Mouse (Mus musculus) B cell, adult 2 months (primary cell): Measurements from ENCODE around the gene Gpt2.

Source experiments
- DNase-seq, 2 experiments: peaks; one replicate each; pipeline ENCODE4 v3.0.0; 2022

Gpt2 gene

DNA sequence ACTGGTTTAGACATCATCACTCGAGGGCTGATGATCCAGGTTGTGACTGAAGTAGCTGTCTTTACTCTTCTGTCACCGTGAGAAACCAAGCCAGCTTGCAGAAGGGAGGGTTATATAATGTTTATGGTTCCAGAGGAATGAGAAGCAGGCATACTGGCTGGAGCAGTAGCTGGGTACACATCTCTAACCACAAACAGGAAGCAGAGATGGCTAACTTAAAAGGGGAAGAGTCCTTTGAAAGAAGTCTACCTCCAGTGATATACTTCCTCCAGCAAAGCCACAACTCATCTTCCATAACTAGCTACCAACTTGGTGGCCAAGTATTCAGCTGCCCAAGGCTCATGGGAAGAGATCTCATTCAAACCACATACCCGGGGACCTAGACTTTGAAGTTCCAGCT, 39.1 kb downstream of the Gpt2 start:
- DNase-seq, result peak; percentile 8 to 21

DNA sequence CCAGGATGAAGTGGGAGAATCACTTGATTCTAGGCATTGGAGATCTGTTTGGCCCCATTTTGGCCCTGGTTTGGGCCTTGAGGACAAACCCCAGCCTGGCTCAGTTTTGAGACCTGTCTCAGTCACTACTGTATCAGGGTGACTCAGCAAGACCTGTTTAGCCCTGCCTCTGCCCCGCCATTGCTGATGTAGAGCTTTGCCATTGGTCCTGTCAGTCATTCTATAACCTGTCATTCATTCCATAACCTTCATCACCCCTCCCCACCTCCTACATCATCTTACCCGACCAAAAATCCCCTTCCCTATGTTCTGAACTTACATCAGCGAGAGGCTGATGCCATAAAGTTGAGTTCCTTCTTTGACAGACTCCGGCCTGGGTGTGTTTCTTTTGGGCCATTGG, 40.5 kb downstream of the Gpt2 start:
- no peak for DNase-seq

DNA sequence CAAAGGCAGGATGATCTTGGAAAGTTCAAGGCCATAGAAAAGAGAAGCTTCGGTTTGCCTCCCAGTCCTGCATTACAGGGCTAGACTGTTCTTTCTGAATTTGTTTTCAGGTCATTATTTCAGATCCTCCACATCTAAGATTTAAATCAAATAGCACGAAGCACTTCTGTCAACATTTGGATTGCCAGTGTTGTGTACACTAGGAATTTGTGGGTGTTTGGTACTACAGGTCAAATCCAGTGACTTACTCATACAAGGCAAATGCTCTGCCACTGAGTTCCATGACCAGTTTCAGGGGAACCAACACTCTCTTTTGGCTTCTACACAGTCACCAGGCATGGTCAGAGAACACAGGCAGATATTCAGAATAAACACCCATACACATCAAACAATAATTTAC, 41.1 kb downstream of the Gpt2 start:
- no peak for DNase-seq

- no peak for DNase-seq
Measured at GRCm38 (mm10) chr8:85534163-85534562, 41.8 kb downstream of the Gpt2 start.

DNA sequence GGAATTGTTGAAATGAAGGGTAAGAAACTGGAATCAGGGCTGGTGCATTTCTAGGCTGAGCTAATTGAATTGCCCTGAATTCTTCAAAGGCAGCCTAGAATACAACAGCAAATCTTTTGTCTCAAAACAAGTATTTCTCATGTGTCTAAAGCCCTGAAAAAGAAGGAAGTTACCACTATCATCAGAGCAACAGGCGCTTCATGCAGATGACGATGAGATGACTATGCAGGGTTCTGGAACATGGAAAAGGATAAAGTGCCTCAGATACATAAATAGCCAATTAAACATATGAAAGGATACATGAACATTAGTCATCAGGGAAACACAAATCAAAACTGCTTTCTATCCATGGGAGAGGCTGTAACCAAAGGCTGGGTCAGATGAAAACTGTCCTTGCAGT, 44.0 kb downstream of the Gpt2 start:
- DNase-seq, result no peak

- no peak for DNase-seq
Measured at GRCm38 (mm10) chr8:85551934-85552333, 59.6 kb downstream of the Gpt2 start.

DNA sequence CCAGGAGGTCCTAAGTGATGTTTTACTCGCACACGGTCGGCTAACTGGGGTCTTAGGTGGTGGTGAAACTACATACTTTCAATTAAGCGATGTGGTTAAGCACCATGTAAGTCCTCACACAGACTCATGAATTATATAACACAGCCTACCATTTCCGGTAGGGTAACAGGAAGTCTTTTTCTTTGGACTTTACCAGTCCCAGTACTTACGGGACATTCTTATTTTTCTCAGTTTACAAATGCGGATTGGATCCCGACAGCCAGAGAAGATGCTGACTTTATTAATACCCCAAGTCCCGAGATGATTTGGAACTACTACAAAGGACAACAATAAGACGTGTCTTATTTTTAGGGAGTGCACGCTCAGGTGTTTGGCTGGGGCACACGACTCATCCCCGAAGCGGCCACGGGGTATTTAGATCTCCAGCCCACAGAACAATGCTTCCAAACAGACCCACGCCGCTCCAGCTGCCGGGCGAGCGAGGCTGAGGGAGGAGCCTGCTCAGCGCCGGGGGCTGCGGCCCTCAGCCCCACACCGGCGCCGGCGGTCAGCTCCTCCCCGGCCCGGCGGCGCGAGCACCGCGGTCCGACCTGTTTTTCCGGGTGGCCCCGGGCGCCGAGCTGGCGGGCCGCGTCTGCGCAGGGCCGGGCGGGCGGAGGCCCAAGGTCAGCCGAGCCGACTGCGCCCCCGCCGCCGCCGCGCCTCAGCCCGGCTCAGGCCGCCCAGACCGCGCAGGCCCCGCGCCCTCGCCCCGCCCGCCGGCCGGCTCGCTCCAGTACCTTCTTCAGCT, 62.2 kb downstream of the Gpt2 start:
- DNase-seq, result peak; percentile 47 to 53

DNA sequence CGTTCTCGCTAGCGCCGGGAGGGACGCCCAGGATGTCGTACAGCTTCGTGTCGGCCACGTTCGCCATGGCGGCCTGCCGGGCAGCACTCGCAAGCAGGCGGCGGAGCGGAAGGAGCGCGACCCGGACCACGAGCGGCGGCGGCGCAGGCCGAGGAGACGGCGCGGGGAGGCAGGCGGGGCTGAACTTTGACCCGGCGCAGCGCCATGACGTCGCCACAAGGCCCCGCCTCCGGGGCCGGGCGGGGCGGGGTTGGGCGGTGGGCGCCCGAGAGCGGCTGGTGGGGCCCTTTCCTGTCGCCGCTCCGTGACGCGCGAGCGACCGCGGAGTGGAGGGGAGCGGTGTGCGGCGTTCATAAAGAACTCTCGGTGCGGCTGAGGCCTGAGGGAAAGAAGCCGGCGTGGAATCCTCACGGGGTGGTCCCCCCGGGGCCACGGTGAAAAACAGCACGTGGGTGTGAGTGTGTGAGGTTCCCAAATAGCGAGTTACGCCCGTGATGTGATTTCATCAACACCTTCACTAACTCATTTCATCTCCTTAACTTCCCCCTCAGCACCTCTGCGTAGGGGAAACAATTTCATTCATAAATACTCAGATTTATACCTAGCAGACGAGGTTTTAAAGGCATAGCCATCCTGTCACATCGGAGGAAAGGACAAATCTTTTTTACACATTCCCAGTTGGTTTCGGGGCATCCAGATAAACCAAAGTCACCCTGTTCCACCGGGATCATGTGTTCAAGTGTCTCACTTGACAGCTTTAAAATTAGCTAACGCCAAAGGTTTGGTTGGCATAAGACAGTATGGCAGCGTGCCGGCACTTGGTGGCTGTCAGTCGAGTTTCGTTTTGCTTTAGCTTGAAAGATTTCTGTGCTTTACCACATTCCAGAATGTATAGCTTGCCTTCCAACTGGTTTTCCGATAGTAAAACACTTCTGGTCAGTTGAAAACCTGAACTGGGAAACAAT, 63.1 kb downstream of the Gpt2 start, which contains the start of gene Dnaja2:
Gene Dnaja2 (minus strand): TSS at position 164 of the 965 bp plus-strand sequence.
- DNase-seq, result peak; percentile 96 to 98

DNA sequence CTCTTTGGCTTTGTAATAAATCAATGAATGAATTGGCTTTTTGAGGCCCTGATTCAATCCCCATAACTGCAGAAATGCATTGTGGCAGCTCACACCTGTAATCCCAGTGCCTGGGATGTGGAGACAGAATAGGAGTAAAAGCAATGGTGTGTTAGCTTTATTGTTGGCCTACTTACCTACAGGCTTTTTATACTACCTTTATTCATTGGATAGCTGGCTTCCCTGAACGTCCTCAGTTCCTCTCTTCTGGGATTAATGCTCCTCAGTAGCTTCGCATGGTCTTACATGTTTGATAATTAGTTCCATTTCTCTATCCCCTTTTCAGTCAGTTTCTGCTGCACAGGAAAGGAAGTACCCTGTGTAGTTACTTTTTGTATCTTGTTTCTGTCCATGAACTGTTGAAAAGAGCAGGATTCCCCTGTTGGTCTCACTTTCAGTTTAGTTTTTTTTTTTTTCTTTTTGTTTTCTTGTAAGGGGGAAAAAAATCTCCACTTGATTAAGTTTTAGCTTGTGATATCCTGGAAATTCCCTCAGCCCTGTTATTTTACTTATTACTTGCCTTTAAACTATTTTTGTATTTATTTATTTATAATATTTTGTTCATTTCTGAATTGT, 64.7 kb downstream of the Gpt2 start:
- DNase-seq, result no peak

GRCm38 (mm10) chr8:85557601-85557986, 65.2 kb downstream of the Gpt2 start:
- DNase-seq, result no peak

DNA sequence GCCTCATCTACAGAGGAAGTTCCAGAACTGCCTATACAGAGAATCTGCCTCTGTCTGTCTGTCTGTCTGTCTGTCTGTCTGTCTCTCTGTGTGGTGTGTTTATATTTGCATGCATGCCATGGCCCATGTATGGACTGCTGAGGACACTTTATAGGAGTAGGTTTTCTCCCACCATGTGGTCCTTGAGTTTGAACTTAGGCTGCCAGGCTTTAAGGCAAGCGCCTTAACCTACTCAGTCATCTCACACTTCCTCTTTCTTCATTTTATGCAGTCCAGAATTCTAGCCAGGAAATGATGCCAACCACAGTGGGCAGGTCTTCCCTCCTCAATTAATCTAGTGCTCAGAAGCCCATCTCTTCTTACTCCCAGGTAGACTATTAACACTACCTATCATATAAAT, 66.8 kb downstream of the Gpt2 start:
- peak; percentile 54 to 56 for DNase-seq

- DNase-seq, result no peak
Measured at GRCm38 (mm10) chr8:85559966-85560365, 67.6 kb downstream of the Gpt2 start.

DNA sequence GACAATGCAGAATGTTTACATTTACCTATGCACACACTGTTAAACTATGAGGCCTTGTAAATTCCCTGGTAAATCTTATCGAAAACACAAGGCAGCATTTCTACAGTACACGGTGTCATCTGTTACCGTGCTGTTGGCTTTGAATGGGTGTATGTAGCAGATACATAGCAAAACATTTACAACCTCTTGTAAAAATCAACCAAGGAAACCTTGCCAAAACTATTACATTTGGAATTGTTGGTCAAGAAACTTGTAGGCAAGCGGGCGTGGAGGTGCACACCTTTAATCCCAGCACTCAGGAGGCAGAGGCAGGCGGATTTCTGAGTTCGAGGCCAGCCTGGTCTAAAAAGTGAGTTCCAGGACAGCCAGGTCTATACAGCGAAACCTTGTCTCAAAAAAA, 71.0 kb downstream of the Gpt2 start:
- DNase-seq, result no peak

DNA sequence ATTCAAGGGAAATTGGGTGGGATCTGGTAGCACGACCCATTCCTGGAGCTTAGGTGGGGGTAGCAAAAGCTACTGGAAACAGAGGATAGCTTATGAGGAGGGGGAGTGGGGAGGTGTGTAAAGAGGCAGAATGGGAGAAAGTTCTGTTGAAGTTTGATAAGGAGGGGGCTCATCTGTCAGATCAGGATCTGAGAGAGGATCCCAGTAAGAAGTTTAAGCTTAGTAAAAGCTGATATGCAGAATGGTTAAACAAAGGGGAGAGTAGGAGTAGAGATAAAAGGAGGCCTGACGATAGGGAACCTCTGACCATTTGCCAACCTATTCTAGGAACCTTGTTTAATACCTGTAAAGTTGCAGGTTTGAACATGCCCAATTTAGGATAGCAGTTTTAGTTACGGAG, 72.8 kb downstream of the Gpt2 start:
- DNase-seq, result no peak

GRCm38 (mm10) chr8:85567801-85568200, 75.4 kb downstream of the Gpt2 start:
- DNase-seq, result no peak

GRCm38 (mm10) chr8:85570466-85570865, 78.1 kb downstream of the Gpt2 start:
- no peak for DNase-seq

DNA sequence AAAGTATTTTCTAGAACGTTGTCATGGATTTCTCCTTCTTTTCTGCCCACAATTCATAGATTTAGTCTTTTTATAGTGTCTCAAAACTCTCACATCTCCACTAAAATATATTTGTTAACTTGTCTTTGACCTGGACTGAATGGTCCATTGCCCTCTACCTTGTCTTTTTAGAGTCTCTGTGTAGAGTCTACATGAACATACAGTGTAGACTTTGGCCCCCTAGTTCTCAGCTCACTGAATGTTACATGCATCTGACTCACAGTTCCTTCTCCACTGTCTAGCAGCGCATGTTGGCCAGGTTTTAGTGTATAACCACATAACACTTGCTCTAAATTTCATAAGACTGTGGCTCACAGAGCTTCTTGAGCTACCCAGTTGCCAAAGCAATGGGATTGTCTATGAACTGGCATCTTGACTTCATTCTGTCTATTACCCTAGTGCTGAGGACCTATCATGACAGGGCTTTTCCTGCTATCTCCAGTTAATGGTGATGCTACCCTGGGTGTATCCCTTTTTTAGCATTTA, 81.7 kb downstream of the Gpt2 start:
- no peak for DNase-seq
